Mouse (Mus musculus): ENCODE data around the gene Amph.
"Not testable (repeated sequence)": the region's sequence is repeated elsewhere in the genome, so short reads cannot be mapped to it uniquely, and the experiment has no call there.

Amph gene

DNA sequence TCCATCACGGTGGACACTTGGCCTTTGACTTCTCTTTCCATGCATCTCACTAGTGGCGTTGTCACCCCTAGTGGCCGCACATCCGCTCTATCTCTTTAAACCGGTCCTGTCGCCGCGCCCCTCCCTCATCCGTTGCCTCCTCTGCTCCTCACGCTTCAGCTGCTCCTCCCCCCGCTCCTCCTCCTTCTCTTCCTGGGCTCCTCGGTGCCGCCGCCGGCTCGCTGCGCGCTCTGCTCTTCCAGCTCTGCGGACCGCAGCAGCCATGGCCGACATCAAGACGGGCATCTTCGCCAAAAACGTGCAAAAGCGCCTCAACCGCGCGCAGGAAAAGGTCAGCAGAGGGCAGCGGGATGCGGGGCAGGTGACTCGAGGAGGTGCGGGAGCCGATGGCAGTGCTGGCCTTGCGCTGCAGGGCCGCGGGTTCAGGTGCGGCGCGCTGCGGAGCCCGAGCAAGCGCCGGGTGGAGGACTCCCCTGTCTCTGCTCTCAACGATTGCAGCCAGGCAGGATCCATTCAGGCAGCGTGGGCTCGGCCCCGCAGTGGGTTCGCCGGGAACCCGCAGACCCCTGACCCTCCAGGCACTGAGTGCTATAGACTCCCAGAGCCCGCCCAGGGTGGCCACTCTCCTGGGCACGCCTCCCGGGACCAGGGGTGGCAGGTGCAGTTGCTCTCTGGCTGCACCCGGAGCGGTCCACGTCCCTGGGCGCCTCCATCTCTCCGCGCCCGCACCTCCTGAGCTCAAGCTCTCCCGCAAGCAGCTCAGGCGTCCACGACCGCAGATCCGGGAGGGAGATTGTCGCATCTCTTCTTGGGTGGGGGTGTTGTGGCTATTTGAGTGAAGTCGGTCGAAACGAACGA is at the start of gene Amph:
Gene Amph, plus strand, starts transcription at position 35 of the 858 bp plus-strand sequence.
- no peak for DNase-seq (ENCODE audit: low spot score)

DNA sequence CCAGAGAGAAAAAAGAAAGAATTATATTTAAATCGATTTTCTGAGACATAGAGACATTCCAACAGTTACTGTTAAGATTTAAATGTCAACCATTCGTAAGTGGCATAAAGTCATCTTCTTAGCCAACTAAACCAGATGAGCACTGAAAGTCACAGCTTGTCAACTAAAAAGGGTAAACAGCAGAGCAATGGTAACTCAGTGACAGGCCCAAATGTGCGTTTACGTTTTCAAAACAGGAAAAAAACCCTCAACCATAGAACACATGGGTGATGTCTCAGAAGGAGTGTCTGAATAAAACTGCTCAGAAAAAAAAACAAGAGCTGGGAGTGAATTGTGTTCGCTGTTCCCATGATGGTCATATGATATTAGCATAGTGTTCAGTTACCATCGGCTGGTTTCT is 44.4 kb upstream of the Amph start:
- DNase-seq (ENCODE audit: low spot score): no peak

DNA sequence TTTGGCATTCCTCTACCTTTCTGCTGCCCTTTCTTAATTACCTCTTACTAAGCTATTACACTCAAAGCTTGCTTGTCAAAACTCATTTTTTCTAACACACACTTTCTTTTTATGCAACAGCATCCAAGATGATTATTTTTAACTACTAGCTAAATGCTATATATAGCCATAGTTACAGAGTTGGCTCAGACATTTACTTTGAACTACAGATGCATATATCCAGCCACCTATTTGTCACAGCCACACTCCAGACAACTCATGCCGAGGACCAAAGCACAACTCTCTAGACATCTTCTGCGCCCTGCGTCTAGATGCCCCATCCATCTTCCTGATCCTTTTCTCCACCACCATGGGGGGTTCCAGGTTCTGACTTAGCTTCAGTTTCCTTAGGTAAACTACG is 33.2 kb upstream of the Amph start:
- no peak for DNase-seq (ENCODE audit: low spot score)

DNA sequence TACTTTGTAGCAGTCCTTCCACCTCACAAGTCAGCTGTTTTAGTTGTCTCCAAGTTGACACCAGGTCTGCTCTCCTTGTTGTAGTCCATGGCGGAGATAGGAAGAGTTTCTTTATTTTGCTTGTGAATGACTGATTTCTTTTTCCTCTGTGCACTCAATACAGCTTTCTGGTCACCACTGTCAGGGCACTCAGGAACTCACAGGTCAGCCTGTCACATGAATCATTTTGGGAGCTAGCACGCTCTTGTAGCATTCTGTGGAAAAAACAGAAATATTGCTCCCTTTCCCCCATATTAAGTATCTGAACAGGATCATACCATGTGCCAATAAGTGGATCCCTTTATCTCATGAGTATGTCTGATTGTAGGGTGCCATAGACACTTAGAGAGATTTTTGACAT is 14.8 kb upstream of the Amph start:
- DNase-seq (ENCODE audit: low spot score): not testable (repeated sequence)

DNA sequence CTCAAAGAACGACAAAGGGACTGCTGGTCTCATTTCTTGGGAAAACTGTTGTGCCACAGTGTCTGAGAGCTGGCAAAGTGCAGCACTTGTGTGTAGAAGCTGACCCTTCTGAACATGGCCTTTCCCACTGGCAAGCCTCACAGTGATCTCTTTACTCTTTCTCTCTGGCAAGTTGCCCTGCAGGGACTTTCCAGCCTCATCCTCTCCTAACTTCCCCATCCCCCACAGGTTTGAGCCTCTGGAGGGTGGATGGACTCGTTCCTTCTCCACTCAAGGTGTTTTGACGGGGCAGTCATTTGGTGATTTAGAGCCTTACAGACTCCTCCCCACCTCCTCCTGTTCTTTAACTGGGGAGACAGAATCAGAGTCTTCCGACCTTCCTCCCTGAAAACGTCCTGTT is 319 bp upstream of the Amph start:
- DNase-seq (ENCODE audit: low spot score): no peak

DNA sequence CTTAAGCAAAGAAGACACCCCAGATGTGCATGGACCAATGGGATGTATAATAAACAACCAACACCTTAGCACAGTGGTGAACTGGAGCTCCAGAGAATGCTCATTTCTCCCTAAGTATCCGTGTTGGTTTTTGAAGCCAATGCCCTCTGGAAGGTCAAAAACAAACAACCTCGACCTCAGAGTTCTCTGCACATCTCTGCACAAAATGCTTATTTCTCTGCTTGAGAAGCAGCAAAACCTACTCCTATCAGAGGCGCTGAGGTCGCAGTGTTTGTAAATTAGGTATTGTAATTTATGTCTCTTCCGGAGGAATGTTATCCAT is 985 bp downstream of the Amph start:
- no peak for DNase-seq (ENCODE audit: low spot score)

DNA sequence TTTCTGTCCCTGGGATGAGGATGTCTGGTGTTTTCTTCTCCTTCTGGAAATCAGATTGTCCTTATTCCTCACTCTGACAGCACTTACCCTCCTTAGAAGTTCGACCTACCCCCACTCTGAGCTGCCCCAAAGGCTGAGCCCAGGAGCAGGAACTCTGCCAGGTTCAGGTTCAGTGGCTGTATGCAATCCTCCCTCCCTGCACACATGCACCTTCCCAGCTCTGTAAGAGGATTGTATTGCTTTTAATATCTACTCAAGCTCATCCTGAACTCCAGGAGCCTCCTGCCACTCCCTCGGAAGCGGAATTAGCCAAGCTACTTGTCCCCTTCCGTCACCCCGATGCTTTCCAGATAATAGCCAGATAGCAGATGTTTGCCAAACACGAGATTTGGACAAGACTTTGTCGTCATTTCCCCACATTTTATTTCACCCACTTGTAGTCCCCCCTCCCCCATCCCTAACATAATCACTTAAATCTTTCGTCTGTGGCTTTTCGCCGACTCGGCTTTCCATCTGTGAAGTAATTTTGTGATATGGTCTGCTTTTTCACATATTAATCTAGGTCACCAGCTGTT is 1.7 kb downstream of the Amph start:
- no peak for DNase-seq (ENCODE audit: low spot score)

DNA sequence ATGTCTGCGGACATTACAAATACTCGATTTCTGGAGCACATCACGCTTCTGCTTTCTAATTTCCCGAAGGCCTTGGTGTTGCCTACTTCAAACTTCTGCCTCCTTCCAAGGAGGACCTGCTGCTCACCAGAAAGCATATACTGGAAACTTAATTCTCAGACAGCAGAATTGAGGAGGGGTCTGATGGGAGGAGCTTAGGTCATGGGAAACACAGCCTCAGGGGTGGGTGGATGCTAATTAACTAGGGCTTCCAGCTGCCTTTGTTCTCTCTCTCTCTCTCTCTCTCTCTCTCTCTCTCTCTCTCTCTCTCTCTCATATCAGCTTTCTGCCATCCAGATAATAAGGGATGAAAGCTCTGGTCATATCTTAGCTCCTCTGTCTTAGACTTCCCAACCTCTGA is 5.6 kb downstream of the Amph start:
- DNase-seq (ENCODE audit: low spot score): no peak

DNA sequence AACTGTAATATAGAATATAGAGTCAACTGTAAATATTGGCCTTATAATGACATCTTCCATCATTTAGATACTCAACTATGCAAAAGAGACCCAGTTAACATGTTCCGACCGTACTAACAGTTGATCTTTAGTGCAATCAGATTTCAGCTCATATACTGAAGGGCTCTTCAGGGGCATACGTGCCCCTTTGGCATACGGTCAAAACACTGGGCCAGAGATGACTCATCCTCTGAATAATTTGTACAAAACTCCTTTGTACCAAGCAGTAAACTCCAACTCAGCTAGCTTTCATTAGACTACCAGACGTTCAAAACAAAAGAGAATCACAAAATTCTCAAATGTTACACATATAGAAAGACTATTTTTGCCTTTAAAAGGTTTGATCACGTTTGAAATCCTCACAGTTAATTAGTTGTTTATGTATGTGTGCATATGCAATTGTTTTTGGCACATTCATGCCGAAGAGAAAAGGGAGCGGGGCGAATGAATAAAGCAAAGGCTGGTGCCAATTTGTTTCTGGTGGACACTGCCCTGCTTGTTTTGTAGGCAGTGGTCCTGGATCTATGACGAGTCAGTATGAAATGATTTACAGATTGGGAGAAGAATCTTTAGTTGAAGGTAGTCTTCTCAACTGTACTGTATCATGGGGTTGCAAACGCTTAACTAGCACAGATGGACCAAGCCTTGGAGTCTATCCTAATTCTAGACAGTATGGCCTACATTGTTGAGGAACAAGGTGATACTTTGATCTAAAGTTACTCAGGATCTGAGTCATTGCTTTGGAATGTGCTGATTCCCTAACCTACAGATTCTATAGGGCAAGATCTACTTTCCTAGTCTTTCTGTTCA is 8.3 kb downstream of the Amph start:
- DNase-seq (ENCODE audit: low spot score): no peak

DNA sequence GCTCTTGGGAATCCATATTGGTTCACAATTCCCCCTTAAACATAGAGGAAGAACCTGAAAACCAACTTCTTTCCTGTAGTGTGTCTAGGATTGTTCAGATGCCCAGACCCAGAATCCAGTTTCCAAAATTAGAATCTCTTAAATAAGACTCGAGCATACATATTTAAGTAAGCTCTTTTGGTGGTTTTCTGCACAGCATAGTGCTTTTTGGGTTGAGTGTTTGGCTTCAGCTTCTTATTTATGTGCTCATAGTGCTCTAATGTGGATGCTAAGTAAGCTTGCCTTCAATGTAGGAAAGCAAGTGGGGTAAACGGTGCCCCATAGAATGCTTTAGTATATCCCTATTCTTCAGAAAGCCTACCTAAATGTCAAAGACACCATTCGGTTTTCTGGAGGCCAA is 9.0 kb downstream of the Amph start:
- DNase-seq (ENCODE audit: low spot score): no peak

DNA sequence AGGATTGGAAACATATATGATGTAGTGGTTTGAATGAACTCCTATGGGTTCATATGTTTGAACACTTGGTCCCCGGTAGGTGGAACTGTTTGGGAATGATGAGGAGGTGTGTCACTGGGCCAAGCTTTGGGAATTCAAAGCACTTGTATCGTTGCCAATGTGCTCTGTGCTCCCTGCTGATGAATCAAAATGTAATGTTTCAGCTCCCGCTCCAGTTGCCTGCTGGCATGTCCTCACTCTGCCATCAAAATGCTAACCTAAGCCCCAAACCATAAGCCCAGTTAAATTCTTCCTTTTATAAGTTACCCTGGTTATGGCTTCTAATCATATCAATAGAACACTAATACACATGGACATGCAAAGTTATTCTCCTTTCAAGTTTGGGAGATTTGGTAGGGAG is 24.6 kb downstream of the Amph start:
- no peak for DNase-seq (ENCODE audit: low spot score)

DNA sequence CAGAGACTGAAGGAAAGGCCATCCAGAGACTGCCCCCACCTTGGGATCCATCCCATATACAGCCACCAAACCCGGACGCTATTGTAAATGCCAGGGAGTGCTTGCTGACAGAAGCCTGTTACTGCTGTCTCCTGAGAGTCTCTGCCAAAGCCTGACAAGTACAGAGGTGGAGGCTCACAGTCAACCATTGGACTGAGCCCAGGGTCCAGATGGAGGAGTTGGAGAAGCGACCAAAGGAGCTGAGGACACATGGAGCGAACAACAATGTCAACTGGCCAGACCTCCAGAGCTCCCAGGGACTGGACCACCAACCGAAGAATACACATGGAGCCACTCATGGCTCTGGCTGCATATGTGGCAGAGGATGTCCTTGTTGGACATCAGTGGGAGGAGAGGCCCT is 26.3 kb downstream of the Amph start:
- no peak for DNase-seq (ENCODE audit: low spot score)

DNA sequence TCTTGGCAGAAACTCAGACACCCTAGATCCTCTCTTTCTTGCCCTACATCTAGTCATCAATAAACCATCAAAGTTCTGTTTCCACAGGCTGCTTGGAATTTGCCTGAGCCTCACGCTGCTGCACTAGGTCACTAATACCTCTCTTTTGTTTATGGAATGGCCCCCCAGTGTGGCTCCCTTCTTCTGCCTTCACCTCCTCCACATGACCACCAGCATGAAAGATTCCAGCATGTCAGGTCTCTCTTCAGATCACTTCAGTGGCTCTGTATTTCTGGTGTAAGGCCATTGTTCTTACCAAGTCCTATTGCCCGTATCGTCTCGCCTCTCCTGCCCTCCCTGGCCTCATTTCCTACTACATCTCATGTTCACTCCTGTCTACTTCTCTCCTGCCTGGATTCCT is 39.3 kb downstream of the Amph start:
- DNase-seq (ENCODE audit: low spot score): no peak

DNA sequence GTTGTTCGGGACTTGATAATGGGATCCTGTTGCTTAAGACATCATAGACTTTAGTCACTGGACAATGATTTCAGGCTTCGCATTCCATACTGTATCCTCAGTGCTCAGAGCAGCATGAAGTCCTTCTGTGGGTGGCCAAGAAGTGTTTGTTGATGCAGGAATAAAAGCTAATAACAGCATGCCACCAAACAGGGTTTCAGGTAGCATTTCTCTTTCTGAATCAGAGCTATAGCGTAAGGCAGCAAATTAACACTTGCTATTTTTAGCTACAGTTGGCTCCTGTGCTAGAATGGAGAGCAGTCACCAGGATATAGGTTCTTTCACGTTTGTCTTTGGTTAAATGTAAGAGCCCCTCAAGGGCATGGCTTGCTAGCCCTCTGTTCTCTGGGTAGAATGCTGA is 40.3 kb downstream of the Amph start:
- DNase-seq (ENCODE audit: low spot score): no peak

DNA sequence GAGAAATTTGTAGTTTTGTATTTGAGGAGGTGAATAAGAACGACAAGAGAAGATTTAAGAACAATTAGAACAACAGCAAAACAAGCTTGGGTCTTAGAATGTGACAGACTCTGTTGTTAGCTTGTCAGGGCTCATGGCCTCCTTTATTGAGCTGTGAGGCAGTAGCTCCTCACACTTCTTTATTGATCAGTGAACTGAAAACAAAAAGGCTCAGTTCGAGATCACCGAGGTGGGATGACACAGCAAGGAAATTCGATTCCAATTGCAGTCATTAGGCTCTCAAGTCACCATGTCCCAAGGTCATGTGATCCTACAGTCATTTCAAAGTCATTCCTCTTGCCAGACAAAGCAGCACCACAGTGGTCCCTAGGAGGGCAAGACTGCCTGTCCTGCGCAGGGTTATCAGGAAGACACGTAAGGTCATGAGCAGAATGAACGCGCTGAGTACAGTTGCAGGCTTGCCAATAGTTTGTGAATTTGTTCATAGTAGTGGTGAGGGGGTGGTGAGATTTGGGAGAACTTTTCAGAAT is 41.2 kb downstream of the Amph start:
- DNase-seq (ENCODE audit: low spot score): no peak

DNA sequence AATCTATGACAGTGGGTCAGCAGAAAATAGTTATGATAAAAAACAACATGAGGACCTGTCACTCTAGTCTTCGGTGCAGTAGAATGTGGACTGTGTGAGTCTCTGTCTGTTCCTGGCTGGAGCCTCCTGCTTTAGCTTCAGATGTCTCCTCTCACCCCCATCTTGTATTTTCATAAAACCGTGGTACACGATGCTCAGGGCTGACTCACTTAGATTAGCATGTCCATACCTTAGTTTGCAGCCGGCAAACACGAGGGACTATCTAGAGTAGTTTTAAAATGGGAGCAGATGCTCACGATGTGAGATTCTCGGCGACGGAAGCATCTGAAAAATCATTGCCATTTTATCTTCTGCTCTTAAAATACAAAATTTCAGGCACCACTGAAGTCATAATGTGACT is 54.5 kb downstream of the Amph start:
- DNase-seq (ENCODE audit: low spot score): no peak

DNA sequence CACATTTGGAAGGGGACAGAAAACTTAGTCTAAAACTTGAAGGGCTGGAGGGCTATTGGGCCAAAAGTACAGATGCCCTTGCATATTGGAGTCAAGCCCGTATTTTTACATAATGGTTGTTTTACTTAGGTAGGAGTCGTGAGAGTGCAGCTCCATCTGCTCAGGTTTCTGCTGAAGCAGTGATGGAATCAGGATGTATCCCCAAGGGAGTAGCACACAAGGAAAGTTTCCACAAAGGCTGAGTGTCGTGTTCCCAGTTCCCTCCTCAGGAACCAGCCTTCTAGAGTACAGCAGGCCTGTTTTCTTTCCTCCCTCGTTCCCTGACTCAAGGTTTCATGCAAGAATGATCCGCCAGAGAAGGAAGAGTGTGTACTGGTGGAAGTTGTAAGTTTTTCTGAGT is 56.4 kb downstream of the Amph start:
- DNase-seq (ENCODE audit: low spot score): no peak

DNA sequence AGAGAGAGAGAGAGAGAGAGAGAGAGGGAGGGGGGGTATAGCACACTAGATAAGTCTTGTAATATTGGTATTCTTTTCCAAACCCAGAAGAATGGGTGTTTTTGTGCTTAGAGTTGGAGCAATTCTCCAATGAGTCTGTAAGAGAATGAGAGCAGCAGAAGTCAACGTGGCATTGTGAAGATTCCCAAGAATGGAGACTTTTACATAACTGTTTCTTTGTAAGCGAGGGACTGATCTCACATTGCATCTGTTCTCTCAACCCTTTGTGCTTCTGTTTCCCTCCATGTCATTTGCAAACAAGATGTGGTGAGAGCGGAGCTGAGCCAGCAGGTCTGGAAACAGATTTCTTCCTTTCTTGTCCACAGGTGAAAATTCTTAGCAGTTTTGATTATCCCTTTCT is 60.4 kb downstream of the Amph start:
- no peak for DNase-seq (ENCODE audit: low spot score)

DNA sequence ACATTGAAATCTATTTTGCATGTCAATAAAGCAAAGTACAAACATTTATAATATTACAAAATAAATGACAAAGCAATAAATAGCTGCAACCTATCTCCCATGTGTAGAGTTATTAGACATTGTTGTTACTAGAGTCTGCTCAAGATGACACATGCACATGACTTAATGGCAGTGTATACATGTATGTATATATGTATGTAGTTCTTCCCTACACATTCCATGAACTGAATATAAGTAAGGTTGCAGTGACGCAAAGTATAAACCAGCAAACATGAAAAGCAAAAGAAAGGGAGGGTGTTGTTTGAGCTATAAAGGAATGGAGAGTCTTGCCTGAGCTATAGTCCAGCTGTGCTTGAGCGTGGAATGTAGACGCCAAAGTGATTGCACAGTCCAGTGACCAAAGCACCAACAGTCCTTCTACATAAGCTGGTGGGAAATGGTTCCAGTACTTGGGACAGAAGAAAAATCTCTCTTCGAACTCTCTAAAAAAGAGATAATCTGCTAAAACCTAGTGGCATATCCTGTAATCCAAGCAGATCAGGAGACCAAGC is 66.9 kb downstream of the Amph start:
- DNase-seq (ENCODE audit: low spot score): no peak

DNA sequence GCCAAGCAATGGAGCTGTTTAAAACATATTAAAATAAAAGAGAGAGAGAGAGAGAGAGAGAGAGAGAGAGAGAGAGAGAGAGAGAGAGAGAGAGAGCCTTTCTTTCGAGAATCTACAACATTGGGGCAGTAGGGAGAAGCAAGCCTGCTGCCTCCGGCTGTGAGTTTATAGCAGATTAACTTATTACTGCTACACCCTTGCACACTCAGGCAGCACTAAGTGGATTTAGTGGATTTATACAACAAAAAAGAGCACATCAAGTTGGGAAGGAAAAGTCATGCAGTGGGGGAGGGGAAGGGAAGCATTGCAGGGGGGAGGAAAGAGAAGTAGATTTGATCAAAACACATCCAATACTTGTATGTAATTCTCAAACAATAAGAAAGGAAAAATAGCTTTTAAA is 73.5 kb downstream of the Amph start:
- no peak for DNase-seq (ENCODE audit: low spot score)

DNA sequence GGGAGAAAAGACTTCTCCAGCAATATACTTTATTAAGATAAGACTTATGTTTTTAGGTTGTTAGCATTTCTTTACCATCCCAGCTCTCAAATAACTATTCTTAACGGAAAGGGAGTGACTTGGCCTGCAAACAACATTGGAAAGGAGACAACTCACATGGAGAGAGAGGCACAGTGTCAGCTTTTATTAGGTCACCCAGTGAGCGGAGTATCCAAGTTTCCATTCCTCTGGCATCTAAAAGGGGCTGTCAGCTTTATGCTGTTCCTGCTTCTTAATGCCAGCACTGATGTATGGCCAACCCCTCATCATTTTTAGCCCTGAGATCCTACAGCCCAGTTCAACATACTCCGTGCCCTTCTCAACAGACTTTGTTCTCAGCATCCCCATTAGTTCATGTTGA is 74.3 kb downstream of the Amph start:
- DNase-seq (ENCODE audit: low spot score): no peak

DNA sequence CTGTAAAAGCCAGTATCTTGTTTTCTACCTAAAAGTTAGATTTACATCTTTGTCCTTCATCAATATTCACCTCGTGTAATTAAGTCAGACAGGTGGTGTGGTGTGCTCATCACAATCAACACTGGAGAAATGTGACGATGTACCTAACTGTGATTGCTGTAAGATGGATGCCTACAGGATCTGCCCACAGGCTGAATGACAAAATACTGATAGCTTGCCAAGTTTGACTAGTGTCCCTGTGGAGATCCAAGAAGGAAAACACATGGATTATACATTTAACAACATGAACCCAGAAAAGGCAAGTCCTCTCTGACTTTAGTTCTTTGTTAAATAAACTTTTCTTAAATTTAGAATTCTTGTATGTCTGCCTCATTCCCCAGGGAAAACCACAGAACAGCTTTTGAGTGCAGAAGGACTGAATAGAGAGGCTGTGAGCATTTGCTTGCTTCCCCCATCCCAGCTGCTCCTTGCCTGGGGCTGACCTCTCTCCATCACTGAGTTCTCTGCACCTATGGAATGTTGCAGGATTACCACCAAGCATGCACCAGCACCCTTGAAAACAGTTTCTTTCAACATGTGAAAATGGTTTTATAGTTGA is 77.2 kb downstream of the Amph start:
- no peak for DNase-seq (ENCODE audit: low spot score)
